Mouse (Mus musculus) left cerebral cortex, postnatal 10 days (tissue): ENCODE measurements around the gene S100pbp. TPM values are rescaled to one million over a fixed set of nuclear protein-coding genes. Genes with fewer than 3 reads are reported as not detected.

Experiments
- DNase-seq, 2 experiments: peaks; one replicate each; pipeline ENCODE4 v3.0.0; 2021 to 2022; ENCODE audit warnings: low spot score in 2 of 2, mixed read lengths in 1 of 2; ENCODE audit errors: extremely low spot score in 1 of 2
- intact Hi-C: fragments of 180-260 bp; cut with DNase I; formaldehyde crosslinking; loops from one replicate; pipeline ENCODE4 v1.15.1; 2025
- total RNA-seq, 2 experiments: library from RNA; stranded (reverse); gene quantifications; 2 replicates each; pipeline ENCODE4 v1.2.3; 2021

S100pbp gene
- total RNA-seq, 2 experiments from 2014 or later: 40.1 to 45.7 TPM

DNA sequence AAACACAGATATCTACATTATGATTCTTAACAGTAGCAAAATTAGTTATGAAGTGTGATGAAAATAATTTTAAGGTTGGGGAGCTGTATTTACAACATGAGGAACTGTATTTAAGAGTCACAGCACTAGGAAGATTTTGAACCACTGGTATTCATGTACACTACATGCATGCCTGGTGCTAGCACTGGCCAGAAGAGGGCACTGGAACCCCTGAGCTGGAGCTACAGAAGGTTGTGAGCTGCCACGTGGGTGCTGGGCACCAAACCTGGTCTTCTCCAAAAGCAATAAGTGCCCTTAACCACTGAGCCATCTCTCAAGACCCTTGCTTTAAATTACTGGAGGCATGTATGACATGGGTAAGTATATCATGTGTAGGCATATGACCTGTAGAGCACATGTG is 17.0 kb downstream of the S100pbp start:
- intact Hi-C loops: no loop called here
- DNase-seq: no peak

DNA sequence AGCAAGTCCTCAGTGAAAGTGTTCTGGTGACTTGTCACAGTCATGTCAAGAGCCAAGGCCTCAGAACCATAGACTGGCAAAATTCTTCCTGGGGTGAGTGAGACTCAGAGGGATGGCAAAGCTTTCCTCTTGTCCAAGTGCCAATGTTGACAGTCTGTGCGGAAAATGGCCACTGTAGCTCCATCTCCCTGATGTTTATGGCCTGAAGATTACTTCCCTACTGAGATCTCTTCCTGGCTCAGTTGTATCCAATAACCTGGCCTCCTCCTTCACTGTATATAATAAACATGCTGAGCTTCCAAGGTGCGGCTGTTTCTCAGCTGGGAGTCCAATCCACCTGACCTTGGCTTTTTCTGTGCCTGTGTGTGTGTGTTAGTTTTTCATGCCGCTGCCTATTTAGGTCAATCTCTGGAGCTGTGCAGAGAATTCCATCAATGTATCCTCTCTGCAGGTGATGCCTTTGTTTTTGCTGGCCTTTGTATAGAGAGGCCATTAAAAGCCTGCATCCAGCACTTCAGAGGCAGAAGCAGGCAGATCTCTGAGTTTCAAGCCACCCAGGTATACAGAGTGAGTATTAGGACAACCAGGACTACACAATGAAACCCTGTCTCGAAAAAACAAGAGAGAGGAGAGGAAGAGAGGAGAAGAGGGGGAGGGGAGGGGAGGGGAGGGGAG is 27.8 kb downstream of the S100pbp start:
- intact Hi-C loops: no loop called here
- DNase-seq: no peak

DNA sequence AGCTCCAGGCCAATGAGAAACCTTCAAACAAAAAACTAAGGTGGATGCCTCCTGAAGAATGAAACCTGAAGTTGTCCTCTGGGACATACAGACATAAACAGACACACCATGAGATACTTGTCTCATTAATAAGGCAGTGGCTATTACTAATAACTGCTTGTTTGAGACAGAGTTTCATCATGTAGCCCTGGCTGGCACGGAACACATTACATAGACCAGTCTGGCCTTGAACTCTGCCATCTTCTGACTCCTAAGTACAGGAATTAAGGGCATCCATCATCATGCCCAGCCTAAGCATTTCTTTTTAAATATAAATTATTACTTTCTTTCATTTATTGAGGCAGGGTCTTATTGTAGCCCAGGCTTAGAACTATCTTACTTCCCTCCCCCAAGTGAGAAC is 28.5 kb downstream of the S100pbp start:
- DNase-seq: no peak
- intact Hi-C loops: no loop called here

DNA sequence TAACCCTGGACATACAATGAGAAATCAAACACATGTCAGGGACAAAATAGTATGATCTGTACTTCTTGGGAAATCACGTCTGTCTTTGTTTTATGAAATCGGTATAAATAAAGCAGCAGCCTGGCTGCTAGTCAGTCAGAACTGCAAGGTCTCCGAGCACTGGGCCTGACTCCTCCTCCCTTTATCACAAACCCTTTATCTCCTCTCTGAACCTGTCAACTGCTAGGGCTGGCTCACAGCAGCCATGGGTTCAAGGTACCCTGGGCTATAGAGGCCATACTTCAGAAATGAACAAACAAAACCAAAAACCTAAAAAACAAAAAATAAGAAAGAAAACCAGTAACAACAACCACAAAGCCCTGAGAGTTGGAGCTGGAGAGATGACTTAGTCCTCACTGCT is 31.0 kb downstream of the S100pbp start:
- DNase-seq: no peak
- intact Hi-C loops: no loop called here

- no peak for DNase-seq
- intact Hi-C loops: no loop called here
Observed at GRCm38 (mm10) chr4:129157541-129157940, 32.0 kb downstream of the S100pbp start.

GRCm38 (mm10) chr4:129151276-129151811 is 38.2 kb downstream of the S100pbp start:
- DNase-seq: no peak
- intact Hi-C loops: no loop called here

GRCm38 (mm10) chr4:129149321-129149720 is 40.2 kb downstream of the S100pbp start:
- intact Hi-C loops: loop anchor here (5.0 kb wide), 1 partner anchor 33 kb away; no protein-coding TSS in a partner anchor
- no peak for DNase-seq

DNA sequence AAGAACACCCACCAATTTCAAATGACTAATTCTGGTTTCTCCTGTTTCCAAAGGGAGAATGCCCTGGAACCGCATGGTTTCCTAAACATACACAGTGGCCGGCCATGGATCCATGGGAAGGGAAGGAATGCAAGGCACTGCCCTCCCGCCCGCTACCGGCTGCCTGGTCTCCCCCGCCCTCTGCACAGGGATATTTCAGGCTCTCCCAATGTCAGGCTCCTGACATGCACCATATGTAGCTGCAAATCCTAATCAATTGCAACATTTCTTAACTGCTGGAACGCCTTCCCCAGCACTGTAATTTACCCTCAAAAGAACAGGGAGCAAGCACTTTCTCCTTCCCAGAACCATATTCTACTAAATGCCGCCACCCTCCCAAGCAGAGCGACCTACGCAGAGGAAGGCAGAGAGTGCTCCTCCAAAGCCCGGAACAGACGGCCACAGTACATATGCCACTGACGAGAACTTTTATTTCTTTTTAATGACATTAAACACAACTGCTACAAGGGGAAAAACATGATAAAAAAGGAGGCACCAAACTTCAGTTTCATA is 41.9 kb downstream of the S100pbp start:
- intact Hi-C loops: loop anchor here (5.0 kb wide), 1 partner anchor 35 kb away; no protein-coding TSS in a partner anchor
- DNase-seq: no peak

DNA sequence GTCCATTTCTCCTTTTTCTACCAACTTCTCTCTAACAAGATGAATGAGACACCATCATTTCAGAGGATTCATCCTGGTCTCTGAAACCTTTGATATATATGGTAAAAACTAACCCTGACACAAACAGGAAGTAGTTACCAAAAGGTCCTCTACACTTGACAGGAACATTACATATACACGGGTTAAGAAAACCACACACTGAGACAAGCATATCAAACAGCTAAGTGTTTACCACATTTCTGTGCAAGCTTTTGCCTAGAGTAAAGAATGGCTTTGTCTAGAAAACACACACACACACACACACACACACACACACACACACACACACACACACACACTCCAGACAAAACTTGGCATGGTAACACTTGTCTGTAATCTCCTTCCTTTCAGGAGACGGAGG is 43.1 kb downstream of the S100pbp start:
- no peak for DNase-seq
- intact Hi-C loops: loop anchor here (5.0 kb wide), 1 partner anchor 36 kb away; no protein-coding TSS in a partner anchor

DNA sequence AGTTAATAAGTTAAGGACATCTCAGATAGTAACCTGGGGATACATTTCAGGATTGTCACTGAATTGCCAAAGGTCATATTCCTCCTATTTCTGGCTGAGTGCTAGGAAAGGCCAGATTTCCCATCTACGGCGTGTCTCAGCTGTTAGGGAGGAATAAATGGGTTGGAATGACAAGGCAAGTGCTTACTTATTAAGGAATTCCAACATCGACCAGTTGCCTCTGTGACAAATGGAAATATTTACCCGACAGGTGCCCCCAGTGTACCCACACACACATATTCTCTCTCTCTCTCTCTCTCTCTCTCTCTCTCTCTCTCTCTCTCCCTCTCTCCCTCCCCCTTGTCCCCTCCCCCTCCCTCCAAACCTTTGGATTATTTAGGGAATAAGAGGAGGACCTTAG is 43.6 kb downstream of the S100pbp start:
- intact Hi-C loops: loop anchor here (5.0 kb wide), 1 partner anchor 36 kb away; no protein-coding TSS in a partner anchor
- no peak for DNase-seq

DNA sequence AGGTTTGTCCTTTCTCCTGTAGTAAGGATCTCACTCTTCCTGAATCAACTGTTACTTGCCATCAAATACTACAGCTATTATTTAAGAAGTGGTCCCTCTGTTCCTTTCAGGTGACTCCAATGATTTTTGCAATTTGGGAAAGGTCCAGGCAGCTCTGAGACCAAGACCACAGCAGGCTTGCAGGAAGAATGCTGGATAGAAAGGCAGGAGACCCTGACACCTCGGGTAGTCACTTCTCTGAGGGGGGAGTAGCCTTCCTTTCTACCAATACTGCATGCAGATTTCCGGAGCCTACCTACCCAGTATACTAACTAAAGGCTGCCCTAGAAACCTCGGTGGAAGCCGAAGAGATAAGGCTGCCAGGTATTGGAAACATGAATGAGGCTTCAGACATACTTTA is 44.1 kb downstream of the S100pbp start:
- intact Hi-C loops: loop anchor here (5.0 kb wide), 1 partner anchor 37 kb away; no protein-coding TSS in a partner anchor

GRCm38 (mm10) chr4:129144401-129145367 is 44.8 kb downstream of the S100pbp start:
- peak; percentile 67 to 88 for DNase-seq
- intact Hi-C loops: loop anchor here (5.0 kb wide), 1 partner anchor 38 kb away; no protein-coding TSS in a partner anchor

More for the DNA sequence above, 44.1 kb downstream of the S100pbp start:
- no peak for DNase-seq

DNA sequence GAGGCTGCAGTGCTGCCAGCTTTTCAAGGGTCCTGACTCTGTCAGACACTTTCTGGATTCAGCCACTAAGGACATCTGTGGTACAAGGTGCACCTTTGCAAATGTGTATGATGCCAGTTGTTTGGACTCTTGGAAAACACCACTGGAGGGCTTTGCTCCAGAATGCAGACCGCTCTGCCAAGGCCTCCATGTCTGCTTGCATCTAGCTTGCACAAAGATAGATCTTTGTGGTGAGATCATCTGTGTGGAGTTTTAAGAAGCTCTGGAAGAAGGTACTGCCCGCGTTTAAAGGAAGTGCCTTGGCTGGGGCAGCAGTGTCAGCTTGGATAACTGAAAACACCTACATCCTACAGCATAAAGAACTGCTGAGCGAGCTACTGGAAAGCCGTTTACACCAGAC is 46.0 kb downstream of the S100pbp start:
- no peak for DNase-seq

GRCm38 (mm10) chr4:129142439-129143045 is 47.0 kb downstream of the S100pbp start:
- intact Hi-C loops: no loop called here
- no peak for DNase-seq

More for the DNA sequence above, 46.0 kb downstream of the S100pbp start:
- intact Hi-C loops: no loop called here

- intact Hi-C loops: no loop called here
- no peak for DNase-seq
Observed at GRCm38 (mm10) chr4:129141560-129142438, 47.7 kb downstream of the S100pbp start.

DNA sequence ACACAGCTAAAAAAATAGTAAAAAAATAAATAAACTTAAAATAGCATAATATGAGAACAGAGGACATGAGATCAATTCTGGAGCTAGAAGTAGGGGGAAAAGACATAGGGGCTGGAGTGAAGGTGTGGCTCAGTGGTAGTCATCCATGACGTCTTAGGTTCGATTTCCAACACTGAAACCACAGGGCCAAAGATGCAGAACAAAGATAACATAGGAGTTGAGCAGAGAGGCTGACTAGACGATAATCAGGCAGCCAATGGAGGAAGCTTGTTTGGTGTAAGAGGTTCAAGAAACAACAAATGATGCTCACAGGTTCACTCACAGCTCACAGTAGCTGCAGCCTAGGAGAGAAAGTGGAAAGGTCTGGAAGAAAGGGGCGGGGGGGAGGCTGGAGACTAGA is 48.7 kb downstream of the S100pbp start:
- DNase-seq: no peak
- intact Hi-C loops: no loop called here

GRCm38 (mm10) chr4:129139642-129140041 is 49.9 kb downstream of the S100pbp start:
- no peak for DNase-seq
- intact Hi-C loops: loop anchor here (5.0 kb wide), 1 partner anchor 38 kb away; no protein-coding TSS in a partner anchor
